Mouse (Mus musculus) monocyte, adult 2 months (primary cell): Measurements from ENCODE around the gene 1700069L16Rik.

ENCODE experiments used
- DNase-seq, 2 experiments: peaks; one replicate each; pipeline ENCODE4 v3.0.0; 2022; ENCODE audit warnings: low spot score in 2 of 2, low read depth in 1 of 2

Gene 1700069L16Rik

GRCm38 (mm10) chr5:113734376-113734775 lies 9.8 kb upstream of the 1700069L16Rik start:
- no peak for DNase-seq

GRCm38 (mm10) chr5:113732182-113732581 lies 7.6 kb upstream of the 1700069L16Rik start:
- DNase-seq, result no peak

- DNase-seq, result no peak
Measured at GRCm38 (mm10) chr5:113731174-113731573, 6.6 kb upstream of the 1700069L16Rik start.

- DNase-seq, result no peak
Measured at GRCm38 (mm10) chr5:113730641-113731121, 6.1 kb upstream of the 1700069L16Rik start.

- no peak for DNase-seq
Measured at GRCm38 (mm10) chr5:113728691-113729090, 4.1 kb upstream of the 1700069L16Rik start.

- no peak for DNase-seq
Measured at GRCm38 (mm10) chr5:113728011-113728410, 3.4 kb upstream of the 1700069L16Rik start.

GRCm38 (mm10) chr5:113727238-113727637 lies 2.7 kb upstream of the 1700069L16Rik start:
- no peak for DNase-seq

- no peak for DNase-seq
Measured at GRCm38 (mm10) chr5:113726618-113727017, 2.0 kb upstream of the 1700069L16Rik start.

- no peak for DNase-seq
Measured at GRCm38 (mm10) chr5:113725417-113725816, 845 bp upstream of the 1700069L16Rik start.

- DNase-seq, result no peak
Measured at GRCm38 (mm10) chr5:113723567-113724237, 870 bp downstream of the 1700069L16Rik start.

GRCm38 (mm10) chr5:113722224-113723013 lies 2.2 kb downstream of the 1700069L16Rik start:
- no peak for DNase-seq

- DNase-seq, result no peak
Measured at GRCm38 (mm10) chr5:113719221-113719661, 5.3 kb downstream of the 1700069L16Rik start.

- DNase-seq, result no peak
Measured at GRCm38 (mm10) chr5:113716581-113717388, 7.8 kb downstream of the 1700069L16Rik start.

- DNase-seq, result no peak
Measured at GRCm38 (mm10) chr5:113712861-113713260, 11.7 kb downstream of the 1700069L16Rik start.

GRCm38 (mm10) chr5:113703803-113704585 lies 20.6 kb downstream of the 1700069L16Rik start:
- no peak for DNase-seq

GRCm38 (mm10) chr5:113700388-113701023 lies 24.1 kb downstream of the 1700069L16Rik start:
- DNase-seq, result no peak

GRCm38 (mm10) chr5:113694415-113694814 lies 30.2 kb downstream of the 1700069L16Rik start:
- DNase-seq, result no peak

GRCm38 (mm10) chr5:113694000-113694399 lies 30.6 kb downstream of the 1700069L16Rik start:
- DNase-seq, result no peak

GRCm38 (mm10) chr5:113693196-113693755 lies 31.3 kb downstream of the 1700069L16Rik start:
- no peak for DNase-seq

- no peak for DNase-seq
Measured at GRCm38 (mm10) chr5:113690866-113691265, 33.7 kb downstream of the 1700069L16Rik start.
